Mouse (Mus musculus) gastrocnemius, postnatal 25 days (tissue): Measurements from ENCODE around the gene C1qtnf4. TPM values are rescaled to one million over a fixed set of nuclear protein-coding genes. Genes with fewer than 3 reads are reported as not detected.

Source experiments
- DNase-seq: peaks from one replicate; pipeline ENCODE4 v3.0.0; 2022
- total RNA-seq, 2 experiments: library from RNA; stranded (reverse); gene quantifications; 1 replicate in 1 of 2; 2 replicates in 1 of 2; pipeline ENCODE4 v1.2.3; 2021

The C1qtnf4 gene
- total RNA-seq, 2 experiments from 2014 or later = 3.2 to 4.3 TPM

DNA sequence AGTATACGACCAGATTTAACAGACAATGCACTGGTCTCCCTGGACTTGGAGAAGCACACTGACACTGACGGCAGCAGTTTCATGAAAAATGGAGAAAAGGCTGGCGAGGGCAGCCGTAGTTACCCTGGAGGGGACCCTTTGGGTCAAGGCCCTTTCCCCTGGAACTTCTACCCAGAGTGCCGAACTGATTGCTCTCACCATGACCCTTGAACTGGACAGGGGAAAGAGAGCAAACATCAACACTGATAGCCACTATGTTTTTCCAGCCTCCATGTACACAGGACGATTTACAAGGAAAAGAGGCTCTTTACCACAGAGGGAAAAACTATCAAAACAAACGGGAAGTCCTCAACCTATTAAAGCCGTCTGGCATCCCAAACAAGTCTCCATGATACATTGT, 46.2 kb downstream of the C1qtnf4 start:
- DNase-seq = no peak

DNA sequence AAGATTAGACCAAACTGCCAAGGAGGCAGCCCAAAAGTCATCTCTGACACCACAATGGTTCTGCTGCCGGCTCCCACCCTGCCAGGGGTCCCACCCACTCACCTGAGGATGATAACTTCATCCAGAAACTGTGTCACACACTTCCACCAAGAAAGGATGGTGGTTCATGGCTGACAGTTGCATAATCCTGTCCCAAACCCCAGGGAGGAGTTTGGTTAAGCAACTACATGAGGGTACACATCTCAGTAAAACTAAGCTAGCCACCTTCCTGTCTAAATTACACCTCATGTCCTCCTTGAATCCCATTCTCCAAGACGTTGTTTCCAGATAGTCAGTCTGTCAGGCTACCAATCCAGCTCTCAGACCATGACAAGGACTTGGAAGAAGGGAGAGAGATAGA, 46.6 kb downstream of the C1qtnf4 start:
- DNase-seq = no peak

DNA sequence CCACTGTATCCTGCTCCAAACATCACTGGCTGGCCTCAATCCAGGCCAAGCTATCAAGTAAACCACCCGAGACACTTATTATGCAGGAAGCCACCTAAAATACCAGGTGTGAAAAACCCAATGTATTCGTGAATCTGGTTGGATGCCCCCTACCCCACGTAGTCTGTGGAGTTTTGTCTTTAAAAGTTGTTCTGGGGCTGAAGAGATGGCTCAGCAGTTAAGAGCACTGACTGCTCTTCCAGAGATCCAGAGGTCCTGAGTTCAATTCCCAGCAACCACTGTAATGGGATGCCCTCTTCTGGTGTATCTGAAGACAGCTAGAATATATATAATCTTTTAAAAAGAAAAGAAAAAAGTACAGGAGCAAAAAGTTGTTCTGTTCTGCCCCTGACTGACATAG, 52.7 kb downstream of the C1qtnf4 start:
- no peak for DNase-seq

DNA sequence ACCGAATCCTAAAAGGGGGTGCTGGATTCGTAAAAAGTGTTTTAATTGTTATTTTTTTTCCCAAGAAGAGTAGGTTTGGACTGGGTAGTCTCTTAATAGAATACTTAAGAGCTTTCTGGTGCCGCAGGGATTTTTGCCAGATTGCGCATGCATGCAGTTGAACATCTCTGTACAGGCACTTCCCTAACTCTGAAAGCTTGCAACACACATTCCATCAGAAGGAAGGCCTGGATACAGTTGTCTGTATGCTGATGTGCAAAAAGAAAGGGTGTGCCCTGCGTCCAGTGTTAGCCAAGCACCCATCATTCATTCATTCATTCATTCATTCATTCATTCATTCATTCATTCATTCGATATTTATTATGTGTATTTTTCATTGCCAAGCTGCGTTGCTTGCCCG, 54.1 kb downstream of the C1qtnf4 start:
- DNase-seq = no peak

Other genes starting within 250 kb of the C1qtnf4 start
- gene Nup160, start 208.6 kb upstream of the C1qtnf4 start, total RNA-seq = 1 to 10 TPM; 6.0 to 9.3 TPM
- gene Fnbp4, start 140.5 kb upstream of the C1qtnf4 start, total RNA-seq = 10 to 100 TPM; 16.3 to 16.8 TPM
- gene Agbl2, start 103.1 kb upstream of the C1qtnf4 start, total RNA-seq = under 1 TPM; 0.35 to 0.38 TPM
- gene Mtch2, start 38.7 kb upstream of the C1qtnf4 start, total RNA-seq = 100 to 1,000 TPM; 164 to 165 TPM
- gene Kbtbd4, start 18.9 kb downstream of the C1qtnf4 start, total RNA-seq = 10 to 100 TPM; 12.1 to 15.4 TPM
- 100 to 1,000 TPM; 455 to 488 TPM for gene Ndufs3, start 19.0 kb downstream of the C1qtnf4 start, total RNA-seq
- gene Celf1, start 54.5 kb downstream of the C1qtnf4 start, total RNA-seq = 10 to 100 TPM; 39.5 to 54.5 TPM
- 10 to 100 TPM; 23.1 to 26.0 TPM for gene Rapsn, start 149.8 kb downstream of the C1qtnf4 start, total RNA-seq
- 100 to 1,000 TPM; 223 to 225 TPM for gene Psmc3, start 168.1 kb downstream of the C1qtnf4 start, total RNA-seq
- gene Slc39a13, start 184.6 kb downstream of the C1qtnf4 start, total RNA-seq = 10 to 100 TPM; 21.8 to 22.5 TPM
- gene Spi1, start 196.5 kb downstream of the C1qtnf4 start, total RNA-seq = 1 to 10 TPM in 1 of 2 experiments, under 1 TPM in 1; 0.95 to 1.6 TPM
- not detected for gene Mybpc3, start 232.3 kb downstream of the C1qtnf4 start, total RNA-seq